Mouse (Mus musculus) 3T3-L1 (cell line): ENCODE data around the gene Olfr1448.
"Not testable (repeated sequence)": the region's sequence is repeated elsewhere in the genome, so short reads cannot be mapped to it uniquely, and the experiment has no call there.

ENCODE experiments used
- DNase-seq: peaks from one replicate; pipeline ENCODE4 v3.0.0-alpha.2; 2015; ENCODE audit warnings: low read depth, low spot score

Gene Olfr1448

DNA sequence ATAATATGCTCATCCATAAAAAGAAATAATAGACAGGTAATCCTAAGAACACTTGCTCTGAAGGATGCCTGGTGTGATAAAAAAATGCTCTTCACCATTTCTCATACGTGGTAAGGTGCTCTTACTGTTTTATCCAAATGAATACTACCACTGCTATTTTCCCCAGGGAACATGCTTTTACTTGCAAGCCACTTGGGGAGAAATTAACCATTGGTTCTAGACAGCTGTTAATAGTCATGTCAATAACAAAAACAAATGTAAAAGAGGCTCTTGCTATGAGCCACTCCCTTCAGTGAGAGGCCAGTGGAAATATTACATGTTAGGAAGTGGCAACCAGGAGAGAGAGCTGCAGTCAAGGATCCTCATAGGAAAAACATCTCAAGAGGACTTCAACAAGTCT, at the start of gene Olfr1448:
TSS of gene Olfr1448 (minus strand) at position 101 of the 400 bp plus-strand sequence.
- DNase-seq: no peak

DNA sequence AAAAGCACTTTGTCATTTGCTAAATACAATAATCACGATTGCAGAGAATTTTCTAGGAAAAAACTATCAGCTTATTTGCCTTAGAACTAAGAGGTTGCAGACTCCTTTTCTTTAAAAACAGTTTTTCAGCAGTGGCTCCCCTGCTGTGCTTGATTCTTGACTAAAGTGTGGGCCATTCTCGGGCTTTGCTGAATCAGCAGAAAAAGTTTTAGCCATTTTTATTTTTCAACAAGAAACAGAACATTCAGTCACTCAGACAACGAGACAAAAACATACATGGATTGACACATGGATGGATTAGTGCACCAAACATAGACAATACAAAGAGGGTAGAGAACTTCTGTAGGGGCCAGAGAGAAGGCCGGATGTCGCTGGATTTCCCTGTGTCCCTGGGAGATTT, 45.9 kb upstream of the Olfr1448 start:
- DNase-seq: not testable (repeated sequence)

DNA sequence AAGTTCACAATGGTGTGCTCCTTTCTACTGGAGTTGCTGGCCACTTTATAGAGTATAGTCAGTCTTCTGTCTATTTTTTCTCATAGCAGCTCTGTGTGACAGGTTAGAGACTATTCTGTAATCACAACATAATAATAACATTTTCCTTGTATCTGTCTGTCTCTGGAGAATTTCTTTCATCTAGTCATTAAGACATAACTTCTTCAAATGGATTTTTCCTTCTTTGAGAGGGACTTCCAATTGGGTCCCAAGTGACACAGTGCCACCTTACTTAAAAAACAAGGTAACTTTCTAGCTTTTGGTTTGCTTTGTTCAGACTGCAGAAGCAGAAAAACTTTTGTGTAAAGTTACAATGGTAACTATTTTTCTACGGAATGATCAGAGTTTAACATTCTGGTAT, 25.7 kb upstream of the Olfr1448 start, which contains the start of gene Olfr1450:
TSS of gene Olfr1450 (plus strand) at position 301 of the 400 bp plus-strand sequence.
- no peak for DNase-seq

DNA sequence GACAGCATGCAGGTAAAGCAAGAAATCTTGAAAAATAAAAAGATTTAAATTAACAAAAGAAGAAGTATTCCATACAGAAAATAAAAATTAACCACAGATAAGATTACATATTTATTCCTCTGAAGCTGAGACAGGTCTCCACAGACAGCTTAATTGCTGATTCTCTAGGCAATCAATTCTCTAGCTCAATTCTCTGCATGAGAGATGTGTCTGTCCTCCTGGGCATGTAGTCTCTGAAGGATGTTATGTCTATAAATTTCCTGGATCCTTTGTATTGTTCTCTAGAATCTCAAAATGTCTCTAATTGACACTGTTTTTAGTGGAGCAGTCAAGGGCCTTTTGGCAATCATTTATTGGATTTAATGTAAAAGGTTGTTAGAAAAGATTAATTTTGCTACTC, 6.3 kb upstream of the Olfr1448 start, which contains the start of gene Olfr1449:
TSS of gene Olfr1449 (plus strand) at position 301 of the 400 bp plus-strand sequence.
- DNase-seq: no peak

DNA sequence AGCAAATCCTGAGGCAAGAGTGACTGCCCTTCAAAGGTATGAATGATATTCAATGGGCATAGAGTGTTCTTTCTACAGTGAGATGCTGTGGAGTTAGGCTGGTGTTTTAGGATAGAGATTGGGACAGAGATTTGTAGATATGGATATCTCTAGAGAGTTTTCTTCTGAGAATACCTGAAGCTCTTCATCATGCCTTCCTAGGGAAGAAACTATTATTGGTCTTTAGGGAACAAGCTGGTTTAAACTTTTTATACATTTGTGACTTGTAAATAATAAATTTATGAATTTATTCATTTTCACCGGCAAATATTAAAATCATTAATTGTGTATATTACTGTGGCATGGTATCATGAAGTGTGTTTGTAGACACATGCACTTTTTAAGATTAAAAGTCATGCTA, 20.6 kb downstream of the Olfr1448 start, which contains the start of gene Olfr1447:
TSS of gene Olfr1447 (minus strand) at position 101 of the 400 bp plus-strand sequence.
- DNase-seq: no peak

DNA sequence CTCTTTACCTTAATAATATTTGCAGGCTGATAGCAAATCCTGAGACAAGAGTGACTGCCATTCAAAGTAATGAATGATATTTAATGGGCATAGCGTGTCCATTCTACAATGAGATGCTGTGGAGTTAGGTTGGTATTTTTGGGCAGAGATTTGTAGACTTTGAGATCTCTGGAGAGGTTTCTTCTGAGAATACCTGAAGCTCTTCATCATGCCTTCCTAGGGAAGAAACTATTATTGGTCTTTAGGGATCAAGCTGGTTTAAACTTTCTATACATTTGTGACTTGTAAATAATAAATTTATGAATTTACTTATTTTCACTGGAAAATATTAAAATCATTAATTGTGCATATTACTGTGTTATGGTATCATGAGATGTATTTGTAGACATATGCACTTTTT, 30.8 kb downstream of the Olfr1448 start, which contains the start of gene Olfr1446:
TSS of gene Olfr1446 (minus strand) at position 101 of the 400 bp plus-strand sequence.
- DNase-seq: no peak

DNA sequence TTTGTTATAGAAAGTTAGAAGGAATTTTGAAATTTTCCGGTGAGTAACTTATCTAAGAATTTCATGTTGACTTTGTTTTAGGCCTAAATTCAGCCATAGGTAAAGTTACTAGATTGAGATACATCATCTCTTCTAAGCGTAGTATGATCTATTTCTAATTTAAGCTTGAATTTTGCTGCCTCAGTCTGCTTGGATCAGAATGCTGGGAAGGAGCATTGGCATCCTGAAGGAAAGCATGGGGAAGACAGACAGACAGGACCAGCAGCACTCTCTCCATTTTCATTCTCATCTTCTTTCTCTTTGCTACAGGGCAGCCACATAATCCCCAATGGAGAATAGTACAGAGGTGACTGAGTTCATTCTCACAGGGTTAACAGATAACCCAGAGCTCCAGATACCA, 40.7 kb downstream of the Olfr1448 start, which contains the start of gene Olfr1445:
TSS of gene Olfr1445 (plus strand) at position 301 of the 400 bp plus-strand sequence.
- no peak for DNase-seq
